Mouse (Mus musculus) left cerebral cortex, postnatal 4 days (tissue): ENCODE measurements around the gene Hspbp1. TPM values are rescaled to one million over a fixed set of nuclear protein-coding genes. Genes with fewer than 3 reads are reported as not detected.

Experiments used
- DNase-seq: peaks from one replicate; pipeline ENCODE4 v3.0.0-alpha.2; 2022
- intact Hi-C: fragments of 180-260 bp; cut with DNase I; formaldehyde crosslinking; loops from one replicate; pipeline ENCODE4 v1.15.1; 2025
- total RNA-seq, 2 experiments: library from RNA; stranded (reverse); gene quantifications; 2 replicates each; pipeline ENCODE4 v1.2.3; 2021

Hspbp1 gene
- total RNA-seq, 2 experiments from 2014 or later: 99.7 to 111 TPM

- intact Hi-C loops: no loop called here
These were observed 43.7 kb downstream of the Hspbp1 start for GRCm38 (mm10) chr7:4641155-4641554.

GRCm38 (mm10) chr7:4636179-4636578, 48.7 kb downstream of the Hspbp1 start:
- intact Hi-C loops: no loop called here

More at GRCm38 (mm10) chr7:4641155-4641554, 43.7 kb downstream of the Hspbp1 start:
- DNase-seq: no peak

GRCm38 (mm10) chr7:4631031-4631430, 53.8 kb downstream of the Hspbp1 start, which contains the start of gene Tmem86b:
TSS of gene Tmem86b (minus strand) at chr7:4631422.
- no peak for DNase-seq
- intact Hi-C loops: no loop called here

More at GRCm38 (mm10) chr7:4636179-4636578, 48.7 kb downstream of the Hspbp1 start:
- DNase-seq: no peak

GRCm38 (mm10) chr7:4630198-4630597, 54.7 kb downstream of the Hspbp1 start:
- intact Hi-C loops: no loop called here
- no peak for DNase-seq

GRCm38 (mm10) chr7:4629586-4629985, 55.3 kb downstream of the Hspbp1 start:
- DNase-seq: no peak
- intact Hi-C loops: no loop called here

GRCm38 (mm10) chr7:4625928-4626327, 58.9 kb downstream of the Hspbp1 start:
- intact Hi-C loops: no loop called here

GRCm38 (mm10) chr7:4624343-4624742, 60.5 kb downstream of the Hspbp1 start:
- DNase-seq: no peak
- intact Hi-C loops: no loop called here

More at GRCm38 (mm10) chr7:4625928-4626327, 58.9 kb downstream of the Hspbp1 start:
- DNase-seq: no peak

- peak; percentile 34 for DNase-seq
- intact Hi-C loops: no loop called here
These were observed 61.2 kb downstream of the Hspbp1 start for GRCm38 (mm10) chr7:4623544-4624189.

GRCm38 (mm10) chr7:4619979-4620378, 64.9 kb downstream of the Hspbp1 start:
- intact Hi-C loops: no loop called here
- no peak for DNase-seq

- intact Hi-C loops: no loop called here
- no peak for DNase-seq
These were observed 71.0 kb downstream of the Hspbp1 start for GRCm38 (mm10) chr7:4613740-4614403.

- DNase-seq: no peak
- intact Hi-C loops: no loop called here
These were observed 71.9 kb downstream of the Hspbp1 start for GRCm38 (mm10) chr7:4612956-4613355.

GRCm38 (mm10) chr7:4612386-4612785, 72.5 kb downstream of the Hspbp1 start:
- intact Hi-C loops: no loop called here
- DNase-seq: no peak

GRCm38 (mm10) chr7:4611921-4612341, 72.9 kb downstream of the Hspbp1 start:
- DNase-seq: no peak
- intact Hi-C loops: no loop called here

- intact Hi-C loops: no loop called here
- DNase-seq: peak; percentile 20
These were observed 73.4 kb downstream of the Hspbp1 start for GRCm38 (mm10) chr7:4611511-4611910.

Other genes starting within 250 kb of the Hspbp1 start
- gene Rdh13, start 239.4 kb downstream of the Hspbp1 start, total RNA-seq: 10 to 100 TPM; 42.4 to 45.0 TPM
- 1 to 10 TPM; 5.1 to 8.0 TPM for gene Eps8l1, start 224.4 kb downstream of the Hspbp1 start, total RNA-seq
- 100 to 1,000 TPM; 123 to 135 TPM for gene Ppp1r12c, start 183.4 kb downstream of the Hspbp1 start, total RNA-seq
- 1 to 10 TPM in 1 of 2 experiments, under 1 TPM in 1; 0.89 to 1.0 TPM for gene Tnnt1, start 168.7 kb downstream of the Hspbp1 start, total RNA-seq
- 1 to 10 TPM; 1.8 to 2.0 TPM for gene Tnni3, start 160.8 kb downstream of the Hspbp1 start, total RNA-seq
- under 1 TPM; 0.50 to 0.77 TPM for gene Dnaaf3, start 152.6 kb downstream of the Hspbp1 start, total RNA-seq
- 100 to 1,000 TPM; 205 to 208 TPM for gene Syt5, start 137.5 kb downstream of the Hspbp1 start, total RNA-seq
- 1 to 10 TPM; 1.7 to 2.1 TPM for gene Ptprh, start 81.0 kb downstream of the Hspbp1 start, total RNA-seq
- gene Tmem86b, start 53.6 kb downstream of the Hspbp1 start, total RNA-seq: 10 to 100 TPM; 12.5 to 14.8 TPM
- gene Ppp6r1, start 26.0 kb downstream of the Hspbp1 start, total RNA-seq: 10 to 100 TPM; 87.9 to 89.1 TPM
- gene Brsk1, start 5.5 kb upstream of the Hspbp1 start, total RNA-seq: 100 to 1,000 TPM; 258 to 262 TPM
- not detected for gene Tmem150b, start 40.2 kb upstream of the Hspbp1 start, total RNA-seq
- 10 to 100 TPM; 53.2 to 58.9 TPM for gene Kmt5c, start 55.0 kb upstream of the Hspbp1 start, total RNA-seq
- 1 to 10 TPM; 7.3 to 8.8 TPM for gene Cox6b2, start 68.0 kb upstream of the Hspbp1 start, total RNA-seq
- gene Fam71e2, start 86.2 kb upstream of the Hspbp1 start, total RNA-seq: not detected
- gene Il11, start 97.8 kb upstream of the Hspbp1 start, total RNA-seq: 1 to 10 TPM in 1 of 2 experiments, under 1 TPM in 1; 0.82 to 1.2 TPM
- gene Tmem190, start 97.9 kb upstream of the Hspbp1 start, total RNA-seq: not detected
- 1 to 10 TPM; 5.5 to 6.0 TPM for gene Tmem238, start 104.6 kb upstream of the Hspbp1 start, total RNA-seq
- 100 to 1,000 TPM; 603 to 645 TPM for gene Rpl28, start 107.8 kb upstream of the Hspbp1 start, total RNA-seq
- gene Ube2s, start 127.5 kb upstream of the Hspbp1 start, total RNA-seq: 100 to 1,000 TPM; 176 to 203 TPM
- gene Shisa7, start 159.6 kb upstream of the Hspbp1 start, total RNA-seq: 100 to 1,000 TPM; 112 to 126 TPM
- 1 to 10 TPM; 1.2 to 1.9 TPM for gene Isoc2b, start 185.2 kb upstream of the Hspbp1 start, total RNA-seq
- 1 to 10 TPM; 6.2 to 6.5 TPM for gene Isoc2a, start 192.1 kb upstream of the Hspbp1 start, total RNA-seq
- gene Gm36210, start 221.4 kb upstream of the Hspbp1 start, total RNA-seq: under 1 TPM; 0.50 to 0.74 TPM
- 10 to 100 TPM; 21.1 to 21.4 TPM for gene Zfp628, start 230.1 kb upstream of the Hspbp1 start, total RNA-seq
- 10 to 100 TPM; 50.8 to 51.5 TPM for gene Nat14, start 237.0 kb upstream of the Hspbp1 start, total RNA-seq
- 1 to 10 TPM; 3.1 to 3.6 TPM for gene Ssc5d, start 240.7 kb upstream of the Hspbp1 start, total RNA-seq